Comparison of ENCODE assay signal across 24 mouse cellular contexts in the genomic region with DNA sequence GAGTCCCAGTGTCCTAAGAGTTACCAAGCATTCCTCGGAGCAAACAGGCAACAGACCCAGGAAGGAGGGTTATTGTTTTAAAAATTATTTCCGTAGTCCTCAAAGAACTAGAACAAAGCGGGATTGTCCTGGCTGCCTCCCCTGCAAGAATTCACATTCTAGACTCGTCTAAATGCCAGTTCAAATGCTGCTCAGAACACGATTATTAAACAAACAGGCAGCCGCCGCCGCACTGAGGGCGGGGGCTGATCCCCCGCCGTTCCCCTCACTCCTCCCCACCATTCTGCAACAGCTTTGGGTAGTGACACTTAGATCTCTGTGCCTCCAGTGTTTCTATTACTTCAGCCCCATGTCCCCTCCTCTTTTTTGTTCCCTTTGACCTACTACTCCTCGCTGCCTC.
A peak's percentile ranks its signal among the peaks of the same experiment; 100 is the strongest.
DNase-seq lines count a peak whose midpoint lies in the region; ATAC-seq and TF ChIP-seq lines count a peak whose summit lies in the region.
"Had no signal": no experiment of that assay in that cellular context is flagged by ENCODE, and none has a peak within 500 bp of the region (broad histone marks: within the 10 kb centered on the region; RNA-seq: fewer than 3 reads in every experiment).

No protein-coding gene starts in this region.

- no peaks in the 10 kb centered on the region for H3K36me3 ChIP-seq in midbrain, embryonic 10.5 days
- H3K36me3 ChIP-seq in midbrain, embryonic 11.5 days (ENCODE audit: control insufficient read depth, insufficient read depth, low read length), result no peaks in the 10 kb centered on the region
- no peaks in the 10 kb centered on the region for H3K36me3 ChIP-seq in forebrain, embryonic 14.5 days (ENCODE audit: control insufficient read depth, insufficient read depth, low read length)
- H3K36me3 ChIP-seq in hindbrain, embryonic 14.5 days (replicated peaks; ENCODE audit: control insufficient read depth, insufficient read depth), result no peaks in the 10 kb centered on the region
- H3K36me3 ChIP-seq: embryonic facial prominence, embryonic 15.5 days; heart, embryonic 12.5 days had no signal

- DNase-seq in midbrain, embryonic 10.5 days (ENCODE audit: low spot score), result no peak
- DNase-seq in midbrain, embryonic 11.5 days (ENCODE audit: low spot score, missing footprints), result no peak
- peak; percentile 19 for DNase-seq in forebrain, embryonic 14.5 days (ENCODE audit: low spot score)
- no peak for DNase-seq in hindbrain, embryonic 14.5 days (ENCODE audit: low spot score)
- no peak for DNase-seq in frontal cortex, postnatal 10 days (ENCODE audit: low spot score in 2 of 2)
- DNase-seq in adipocyte (ENCODE audit: low spot score), result no peak
- DNase-seq: adrenal gland, postnatal 25 days; cerebellum, adult 18-20 months; cerebellum, postnatal 36 days; heart, adult 11 months; heart, postnatal 14 days; kidney, adult 8-10 months; kidney, postnatal 25 days; layer of hippocampus, adult 9-11 months; lung, adult 18-20 months; lung, postnatal 36 days; right cerebral cortex, adult 18-20 months; thymus, postnatal 25 days had no signal

- TF ChIP-seq CTCF in olfactory bulb, adult 2 months (IDR thresholded peaks at IDR 0.05; ENCODE audit: insufficient read depth, low read depth, low read length), result no peak

- no peak overlapping the region for H3K4me2 ChIP-seq in midbrain, embryonic 11.5 days
- H3K4me2 ChIP-seq in forebrain, embryonic 14.5 days (ENCODE audit: low read length), result no peak overlapping the region
- H3K4me2 ChIP-seq in hindbrain, embryonic 14.5 days (replicated peaks), result no peak overlapping the region
- H3K4me2 ChIP-seq: embryonic facial prominence, embryonic 15.5 days; heart, embryonic 12.5 days; liver, embryonic 11.5 days had no signal

- H3K9me3 ChIP-seq in midbrain, embryonic 10.5 days (replicated peaks), result peaks cover 8% of the 10 kb centered on the region; the same call in 1 of the 2 replicates
- H3K9me3 ChIP-seq in midbrain, embryonic 11.5 days (ENCODE audit: control insufficient read depth, low read length), result no peaks in the 10 kb centered on the region
- H3K9me3 ChIP-seq in forebrain, embryonic 14.5 days (replicated peaks; ENCODE audit: control insufficient read depth, low read length), result no peaks in the 10 kb centered on the region
- H3K9me3 ChIP-seq in hindbrain, embryonic 14.5 days (ENCODE audit: control insufficient read depth, low read length), result no peaks in the 10 kb centered on the region
- H3K9me3 ChIP-seq: embryonic facial prominence, embryonic 15.5 days had no signal

- 76% methylated on average over 12 of the region's 12 CpGs for WGBS in midbrain, embryonic 10.5 days
- WGBS in midbrain, embryonic 11.5 days, result 64% methylated on average over 12 of the region's 12 CpGs
- 45% methylated on average over 12 of the region's 12 CpGs for WGBS in forebrain, embryonic 14.5 days
- 51% methylated on average over 12 of the region's 12 CpGs for WGBS in hindbrain, embryonic 14.5 days
- WGBS in olfactory bulb, adult 2 months, result 17% methylated on average over 12 of the region's 12 CpGs

- peaks cover 16% of the 10 kb centered on the region for H3K4me1 ChIP-seq in midbrain, embryonic 10.5 days
- no peaks in the 10 kb centered on the region; the same call in 1 of the 2 replicates for H3K4me1 ChIP-seq in midbrain, embryonic 11.5 days (ENCODE audit: control insufficient read depth, insufficient read depth, low read length)
- 0 out of 2 replicates have a peak, but pooled peaks cover 4% of the 10 kb centered on the region for H3K4me1 ChIP-seq in forebrain, embryonic 14.5 days (ENCODE audit: control insufficient read depth, insufficient read depth, low read length)
- peaks cover 7% of the 10 kb centered on the region; the same call in 1 of the 2 replicates for H3K4me1 ChIP-seq in hindbrain, embryonic 14.5 days (replicated peaks; ENCODE audit: control insufficient read depth, insufficient read depth, low read length)
- peaks cover 24% of the 10 kb centered on the region for H3K4me1 ChIP-seq in olfactory bulb, adult 2 months (ENCODE audit: control insufficient read depth, insufficient read depth, low read length)
- H3K4me1 ChIP-seq: embryonic facial prominence, embryonic 15.5 days; heart, embryonic 12.5 days had no signal

- H3K9ac ChIP-seq in midbrain, embryonic 11.5 days (ENCODE audit: low read length), result no peak overlapping the region
- no peak overlapping the region for H3K9ac ChIP-seq in forebrain, embryonic 14.5 days (ENCODE audit: low read length)
- H3K9ac ChIP-seq in hindbrain, embryonic 14.5 days, result no peak overlapping the region
- H3K9ac ChIP-seq: embryonic facial prominence, embryonic 15.5 days; heart, embryonic 12.5 days had no signal

- H3K27ac ChIP-seq in midbrain, embryonic 10.5 days (replicated peaks), result peak overlapping the region; percentile 29; the same call in 1 of the 2 replicates
- H3K27ac ChIP-seq in midbrain, embryonic 11.5 days (ENCODE audit: low read depth, low read length), result no peak overlapping the region
- no peak overlapping the region for H3K27ac ChIP-seq in forebrain, embryonic 14.5 days (ENCODE audit: low read depth, low read length)
- H3K27ac ChIP-seq in hindbrain, embryonic 14.5 days, result 0 out of 2 replicates have a peak overlapping the region, but pooled peaks have one; percentile 7
- H3K27ac ChIP-seq in olfactory bulb, adult 2 months (ENCODE audit: insufficient read depth, low read depth, low read length), result peak overlapping the region; percentile 66
- H3K27ac ChIP-seq: embryonic facial prominence, embryonic 15.5 days had no signal

- no peak for TF ChIP-seq POLR2A in olfactory bulb, adult 2 months (IDR thresholded peaks at IDR 0.05; ENCODE audit: insufficient read depth, low read depth, low read length)

- ATAC-seq in midbrain, embryonic 11.5 days (ENCODE audit: low FRiP score), result no peak
- no peak for ATAC-seq in forebrain, embryonic 14.5 days
- ATAC-seq in hindbrain, embryonic 14.5 days (ENCODE audit: low FRiP score), result no peak
- ATAC-seq: activated CD4-positive, CD25-positive, alpha-beta regulatory T cell, adult 4 months had no signal

- no peak overlapping the region for H3K4me3 ChIP-seq in midbrain, embryonic 10.5 days
- H3K4me3 ChIP-seq in midbrain, embryonic 11.5 days (ENCODE audit: low read depth, low read length), result no peak overlapping the region
- no peak overlapping the region for H3K4me3 ChIP-seq in forebrain, embryonic 14.5 days (ENCODE audit: low read depth, low read length)
- no peak overlapping the region for H3K4me3 ChIP-seq in hindbrain, embryonic 14.5 days (replicated peaks; ENCODE audit: low read length)
- H3K4me3 ChIP-seq in olfactory bulb, adult 2 months (ENCODE audit: insufficient read depth, low read depth, low read length), result no peak overlapping the region
- H3K4me3 ChIP-seq: embryonic facial prominence, embryonic 15.5 days; heart, embryonic 12.5 days; left cerebral cortex, adult 2 months had no signal

- H3K27me3 ChIP-seq in midbrain, embryonic 10.5 days (ENCODE audit: low read depth, poor library complexity, severe bottlenecking), result no peaks in the 10 kb centered on the region
- H3K27me3 ChIP-seq in midbrain, embryonic 11.5 days (ENCODE audit: control insufficient read depth, insufficient read depth, low read length), result no peaks in the 10 kb centered on the region
- no peaks in the 10 kb centered on the region for H3K27me3 ChIP-seq in forebrain, embryonic 14.5 days (replicated peaks; ENCODE audit: control insufficient read depth, insufficient read depth, low read length)
- no peaks in the 10 kb centered on the region for H3K27me3 ChIP-seq in hindbrain, embryonic 14.5 days (ENCODE audit: control insufficient read depth, insufficient read depth, low read length)
- H3K27me3 ChIP-seq: embryonic facial prominence, embryonic 15.5 days had no signal

Comparison
In these comparisons a context has a peak if more than half of its experiments do, and no peak if none do; other contexts are left out.
1. H3K27ac ChIP-seq: peak in midbrain, embryonic 10.5 days (single experiment), hindbrain, embryonic 14.5 days (single experiment) and olfactory bulb, adult 2 months (single experiment); none in midbrain, embryonic 11.5 days (single experiment) and forebrain, embryonic 14.5 days (single experiment).